Mouse (Mus musculus) spleen, adult 12 weeks (tissue): Measurements from ENCODE around the gene Gart.

ENCODE experiments used
- DNase-seq: peaks from one replicate; pipeline ENCODE4 v3.0.0; 2022; ENCODE audit warnings: low spot score

Gart gene

GRCm38 (mm10) chr16:91646681-91647419 lies at the start of gene Gart:
Gene Gart (minus strand): TSS chr16:91646952.
- DNase-seq, result peak; percentile 90

GRCm38 (mm10) chr16:91695108-91695755 lies 48.5 kb upstream of the Gart start:
- no peak for DNase-seq

GRCm38 (mm10) chr16:91694455-91695084 lies 47.8 kb upstream of the Gart start:
- peak; percentile 60 for DNase-seq

- no peak for DNase-seq
Observed at GRCm38 (mm10) chr16:91689791-91690190, 43.0 kb upstream of the Gart start.

- DNase-seq, result peak; percentile 91
Observed at GRCm38 (mm10) chr16:91688619-91689334, 42.0 kb upstream of the Gart start, which contains the start of gene Donson. Gene Donson (minus strand): TSS chr16:91688770.

- no peak for DNase-seq
Observed at GRCm38 (mm10) chr16:91688023-91688618, 41.4 kb upstream of the Gart start.

- no peak for DNase-seq
Observed at GRCm38 (mm10) chr16:91686369-91686768, 39.6 kb upstream of the Gart start.

GRCm38 (mm10) chr16:91685526-91685925 lies 38.8 kb upstream of the Gart start:
- peak; percentile 14 for DNase-seq

GRCm38 (mm10) chr16:91680656-91681055 lies 33.9 kb upstream of the Gart start:
- DNase-seq, result no peak

GRCm38 (mm10) chr16:91678147-91678911 lies 31.6 kb upstream of the Gart start:
- DNase-seq, result no peak

GRCm38 (mm10) chr16:91674500-91674899 lies 27.7 kb upstream of the Gart start:
- no peak for DNase-seq

GRCm38 (mm10) chr16:91663795-91664194 lies 17.0 kb upstream of the Gart start:
- DNase-seq, result no peak

- no peak for DNase-seq
Observed at GRCm38 (mm10) chr16:91662336-91662735, 15.6 kb upstream of the Gart start.

- no peak for DNase-seq
Observed at GRCm38 (mm10) chr16:91661397-91661796, 14.6 kb upstream of the Gart start.

- no peak for DNase-seq
Observed at GRCm38 (mm10) chr16:91659798-91660197, 13.0 kb upstream of the Gart start.

GRCm38 (mm10) chr16:91658471-91658870 lies 11.7 kb upstream of the Gart start:
- no peak for DNase-seq

GRCm38 (mm10) chr16:91657285-91657684 lies 10.5 kb upstream of the Gart start:
- no peak for DNase-seq

- no peak for DNase-seq
Observed at GRCm38 (mm10) chr16:91655285-91655684, 8.5 kb upstream of the Gart start.

- DNase-seq, result no peak
Observed at GRCm38 (mm10) chr16:91652191-91652590, 5.4 kb upstream of the Gart start.

- DNase-seq, result no peak
Observed at GRCm38 (mm10) chr16:91649781-91650180, 3.0 kb upstream of the Gart start.

- DNase-seq, result no peak
Observed at GRCm38 (mm10) chr16:91649246-91649645, 2.5 kb upstream of the Gart start.
